Mouse (Mus musculus) heart, adult 2 months (tissue): ENCODE results near the gene Prr19.

Source experiments
- CTCF ChIP-seq: fragments of 200-600 bp; IDR thresholded peaks from 2 replicates; pipeline ENCODE4 v1.8.1; 2022; ENCODE audit warnings: antibody characterized with exemption, mild to moderate bottlenecking, moderate library complexity
- EP300 ChIP-seq: fragments of 200-500 bp; IDR thresholded peaks from 2 replicates; pipeline ENCODE4 v1.6.1; 2011; ENCODE audit warnings: low read depth, low read length, control low read depth; ENCODE audit not compliant: insufficient read depth
- POLR2A ChIP-seq: fragments of 200-500 bp; IDR thresholded peaks from 2 replicates; pipeline ENCODE4 v1.6.1; 2011; ENCODE audit warnings: mild to moderate bottlenecking, low read depth, low read length, control low read depth; ENCODE audit not compliant: insufficient read depth

DNA sequence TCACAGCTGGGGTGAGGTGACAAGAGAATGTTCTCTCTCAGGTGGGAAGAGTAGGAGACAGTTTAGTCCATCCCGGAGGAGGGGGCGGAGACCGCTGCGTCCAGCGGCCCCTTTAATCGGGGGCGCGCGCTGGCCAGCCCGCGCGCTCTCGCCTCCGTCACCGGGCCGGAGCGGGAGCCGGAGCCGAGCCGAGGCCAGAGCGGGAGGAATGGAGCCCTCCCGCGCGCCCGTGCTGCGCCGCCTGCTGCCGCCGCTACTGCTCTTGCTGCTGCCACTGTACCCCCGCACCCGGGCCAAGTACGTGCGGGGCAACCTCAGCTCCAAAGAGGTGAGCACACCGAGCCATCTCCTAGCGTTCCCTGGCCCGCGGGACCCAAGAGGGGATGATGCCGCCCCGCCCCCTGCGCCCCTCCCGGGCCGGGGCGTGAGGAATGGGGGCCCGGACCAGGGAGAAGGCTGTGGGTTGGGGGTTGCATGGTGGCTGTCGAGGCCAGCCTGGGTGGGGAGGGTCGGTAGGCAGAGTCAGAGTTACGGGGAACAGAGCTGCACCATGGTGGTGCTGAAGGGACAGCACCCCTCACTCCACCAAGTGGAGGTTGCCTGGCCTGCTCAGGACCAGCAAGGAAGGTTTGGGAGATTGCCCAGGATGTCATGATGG lies 4.9 kb downstream of the Prr19 start, which contains the start of gene Tmem145:
- TF ChIP-seq EP300 (no peak), POLR2A (no peak), CTCF (no peak)
